Mouse (Mus musculus) kidney, postnatal 10 days (tissue): ENCODE data around the gene Epas1.

Experiments used
- DNase-seq: peaks from one replicate; pipeline ENCODE4 v3.0.0; 2021; ENCODE audit warnings: mixed read lengths

The Epas1 gene

GRCm38 (mm10) chr17:86830893-86831292 is 77.4 kb downstream of the Epas1 start:
- DNase-seq, result no peak

GRCm38 (mm10) chr17:86832562-86833327 is 79.2 kb downstream of the Epas1 start:
- DNase-seq, result peak; percentile 66

- no peak for DNase-seq
Measured at GRCm38 (mm10) chr17:86833945-86834344, 80.4 kb downstream of the Epas1 start.

- no peak for DNase-seq
Measured at GRCm38 (mm10) chr17:86839308-86839707, 85.8 kb downstream of the Epas1 start.

GRCm38 (mm10) chr17:86850700-86851337 is 97.3 kb downstream of the Epas1 start:
- no peak for DNase-seq

DNA sequence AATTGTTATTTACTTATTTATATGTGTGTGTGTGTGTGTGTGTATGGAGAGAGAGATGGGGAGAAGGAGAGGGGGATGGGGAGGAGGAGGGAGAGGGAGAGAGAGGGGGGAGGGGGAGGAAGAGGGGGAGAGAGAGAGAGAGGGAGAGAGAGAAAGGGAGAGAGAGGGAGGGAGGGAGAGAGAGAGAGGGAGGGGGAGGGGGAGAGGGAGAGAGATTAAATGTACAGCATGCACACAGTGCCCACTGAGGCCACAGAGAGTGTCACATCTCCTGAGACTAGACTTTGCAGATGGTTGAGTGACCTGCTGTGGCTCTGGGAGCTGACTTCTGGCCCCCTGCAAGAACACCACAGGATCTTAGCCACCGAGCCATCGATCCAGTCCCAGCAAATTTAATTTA is 98.3 kb downstream of the Epas1 start:
- no peak for DNase-seq

DNA sequence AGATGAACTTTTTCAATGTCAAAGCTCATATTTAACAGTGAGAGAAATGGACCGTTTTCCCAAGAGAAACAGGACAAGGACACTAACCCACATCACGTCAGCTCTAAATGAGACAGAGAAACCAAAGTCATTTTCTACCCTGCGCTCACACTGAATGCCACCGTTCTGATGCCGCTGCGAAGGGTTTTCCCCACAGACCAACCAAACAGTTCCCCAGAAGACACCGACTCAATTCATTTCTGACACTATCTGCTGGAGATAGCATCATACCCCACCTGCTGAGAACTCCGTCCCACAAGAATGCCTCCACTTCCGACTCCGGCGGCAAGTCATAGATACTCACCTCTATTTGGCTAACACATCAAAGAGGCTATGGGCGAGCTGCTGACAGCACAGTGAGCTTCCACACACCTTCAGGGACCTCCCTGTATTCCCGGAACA is 99.1 kb downstream of the Epas1 start:
- no peak for DNase-seq

DNA sequence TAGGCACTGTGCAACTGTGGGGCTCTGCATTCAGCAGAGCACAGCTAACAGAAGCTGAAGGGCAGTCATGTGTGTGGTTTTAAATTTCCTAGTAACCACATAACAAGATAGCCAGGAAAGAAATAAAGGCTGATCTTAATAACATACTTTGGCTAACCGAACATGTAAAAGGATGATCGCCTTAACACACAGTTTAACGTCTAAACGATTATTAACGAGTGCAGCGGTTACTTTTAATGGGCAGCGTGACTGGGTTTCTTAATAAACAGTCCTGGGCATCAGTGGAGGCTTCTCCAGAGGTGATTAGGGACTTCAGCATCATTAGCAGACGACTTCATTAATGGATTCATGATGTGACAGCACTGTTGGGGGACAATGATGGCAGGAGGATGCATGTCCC is 117.1 kb downstream of the Epas1 start:
- no peak for DNase-seq

DNA sequence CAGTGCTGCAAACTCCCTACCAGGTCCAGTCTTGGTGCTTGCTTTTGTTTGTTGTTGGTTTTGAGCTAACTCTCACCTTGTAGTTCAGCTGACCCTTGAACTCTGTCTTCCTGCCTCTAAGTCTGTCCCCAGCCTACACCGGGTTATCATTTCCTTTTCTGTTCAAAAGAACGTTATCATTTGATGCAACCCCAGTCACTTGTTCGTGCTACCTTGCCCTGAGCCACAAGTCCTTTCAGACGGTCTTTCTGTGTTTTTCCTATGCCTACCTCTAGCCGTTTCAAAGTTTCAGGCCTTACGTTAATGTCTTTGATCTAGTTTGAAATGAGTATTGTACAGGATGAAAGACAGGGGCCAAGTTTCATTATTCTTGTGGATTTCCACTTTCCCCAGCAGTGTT is 119.1 kb downstream of the Epas1 start:
- DNase-seq, result no peak

- no peak for DNase-seq
Measured at GRCm38 (mm10) chr17:86876940-86877339, 123.4 kb downstream of the Epas1 start.

DNA sequence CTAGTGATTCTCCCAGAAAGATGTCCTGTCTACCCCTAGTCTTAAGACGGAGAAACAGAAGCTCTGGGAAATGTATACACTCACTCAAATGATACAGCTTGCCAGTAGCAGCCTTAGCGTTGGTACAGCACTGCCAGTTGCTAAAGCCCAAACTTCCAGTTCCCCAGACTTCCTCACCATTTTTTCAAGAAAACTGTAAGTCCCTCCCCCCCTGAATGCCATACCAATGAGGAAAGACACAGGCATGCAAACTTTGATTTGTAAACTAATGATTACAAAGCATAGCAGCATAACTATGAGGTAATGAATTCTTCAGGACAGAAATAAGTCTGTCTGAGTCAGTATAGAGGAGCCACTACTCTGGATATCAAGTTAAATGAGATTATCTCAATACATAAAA is 124.2 kb downstream of the Epas1 start:
- DNase-seq, result no peak

- DNase-seq, result no peak
Measured at GRCm38 (mm10) chr17:86880056-86880455, 126.6 kb downstream of the Epas1 start.

DNA sequence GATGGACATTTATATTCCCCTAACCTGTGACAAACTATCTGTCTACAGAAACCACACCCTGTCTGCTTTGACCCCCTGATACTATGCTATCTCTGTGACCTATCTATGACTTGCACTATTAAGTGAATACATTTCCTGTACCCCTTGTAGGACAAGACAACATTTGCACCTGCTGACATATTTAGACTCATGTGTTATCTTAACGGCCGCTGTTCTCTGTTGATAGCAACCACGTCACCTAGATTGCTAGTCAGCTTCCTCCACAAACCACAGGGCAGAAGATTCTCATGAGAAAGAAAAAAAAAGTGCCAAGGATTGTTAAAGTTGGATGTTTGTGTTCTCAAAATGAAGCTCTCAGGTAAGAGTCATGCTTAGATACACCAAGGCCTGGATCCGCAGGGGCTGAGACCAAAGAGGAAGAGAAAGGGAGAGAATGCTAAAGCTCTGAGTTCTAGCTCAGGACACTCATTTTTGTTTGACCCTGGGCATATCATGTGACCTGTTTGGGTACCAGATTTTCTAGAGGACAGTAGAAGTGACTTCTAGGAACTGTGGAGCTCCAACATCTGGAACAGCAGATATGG is 127.1 kb downstream of the Epas1 start:
- DNase-seq, result no peak
